Mouse (Mus musculus) neural tube, embryonic 13.5 days (tissue): ENCODE results near the gene Rnf185. TPM values are rescaled to one million over a fixed set of nuclear protein-coding genes. Genes with fewer than 3 reads are reported as not detected.
A peak's percentile ranks its signal among the peaks of the same experiment; 100 is the strongest.

Source experiments
- ATAC-seq: fragments of 200-750 bp; cut with Nextera tagmentation; 2 replicates; pipeline ENCODE4 v1.8.0; 2017; ENCODE audit warnings: low read depth, mild to moderate bottlenecking, moderate TSS enrichment, moderate library complexity
- H3K27ac ChIP-seq: fragments of 300-500 bp; sonication (generic); replicated peaks from 2 replicates; pipeline ENCODE4 v1.5.1; 2015; ENCODE audit warnings: moderate library complexity, mild to moderate bottlenecking, inconsistent platforms
- H3K27me3 ChIP-seq: fragments of 300-500 bp; sonication (generic); 2 replicates; pipeline ENCODE4 v1.6.1; 2015; ENCODE audit warnings: mild to moderate bottlenecking, inconsistent platforms
- H3K36me3 ChIP-seq: fragments of 300-500 bp; sonication (generic); 2 replicates; pipeline ENCODE4 v1.6.1; 2015; ENCODE audit warnings: mild to moderate bottlenecking, inconsistent platforms
- H3K4me1 ChIP-seq: fragments of 300-500 bp; sonication (generic); replicated peaks from 2 replicates; pipeline ENCODE4 v1.6.1; 2015; ENCODE audit warnings: inconsistent platforms
- H3K4me2 ChIP-seq: fragments of 300-500 bp; sonication (generic); 2 replicates; pipeline ENCODE4 v1.6.1; 2015; ENCODE audit warnings: inconsistent platforms, mild to moderate bottlenecking, moderate library complexity
- H3K4me3 ChIP-seq: fragments of 300-500 bp; sonication (generic); 2 replicates; pipeline ENCODE4 v1.5.1; 2015; ENCODE audit warnings: mild to moderate bottlenecking, inconsistent platforms
- H3K9ac ChIP-seq: fragments of 300-500 bp; sonication (generic); 2 replicates; pipeline ENCODE4 v1.6.1; 2015; ENCODE audit warnings: moderate library complexity, mild to moderate bottlenecking, inconsistent platforms
- H3K9me3 ChIP-seq: fragments of 300-500 bp; sonication (generic); 2 replicates; pipeline ENCODE4 v1.6.1; 2016; ENCODE audit warnings: inconsistent platforms
- WGBS: fragments of 180-500 bp; shearing (Covaris S2); methylation state at CpG from one replicate; pipeline ENCODE4 v1.1.7; 2015; 5-methylcytosine and 5-hydroxymethylcytosine counted together
- polyA plus RNA-seq: library from polyadenylated mRNA; unstranded; fragments of >200 nt; fragmentation: Nextera tagmentation; extraction: Ambion mirVana; gene quantifications from 2 replicates; pipeline ENCODE4 v1.2.1, GENCODE M21; 2015

The Rnf185 gene
- polyA plus RNA-seq, 1 experiment from 2014 or later = 41.8 TPM

- H3K36me3 ChIP-seq = no peaks in the 10 kb centered on the region
- peak overlapping the region; percentile 90 for H3K9ac ChIP-seq
- no peaks in the 10 kb centered on the region for H3K27me3 ChIP-seq
- WGBS = 74% methylated on average over 2 of the region's 2 CpGs
- peak overlapping the region; percentile 73 for H3K4me3 ChIP-seq
- H3K4me1 ChIP-seq = peaks cover 76% of the 10 kb centered on the region
- H3K27ac ChIP-seq = peak overlapping the region; percentile 96; the same call in 1 of the 2 replicates
- ATAC-seq = no peak
- no peaks in the 10 kb centered on the region for H3K9me3 ChIP-seq
- peak overlapping the region; percentile 79 for H3K4me2 ChIP-seq
These were observed 82.0 kb downstream of the Rnf185 start for GRCm38 (mm10) chr11:3370162-3370561.

- Histone ChIP-seq H3K9ac (peak overlapping the region; percentile 90), H3K9me3 (no peaks in the 10 kb centered on the region), H3K4me1 (peaks cover 70% of the 10 kb centered on the region), H3K4me2 (peak overlapping the region; percentile 79), H3K27ac (no peak overlapping the region; the same call in 1 of the 2 replicates), H3K4me3 (peak overlapping the region; percentile 73), H3K36me3 (no peaks in the 10 kb centered on the region), H3K27me3 (no peaks in the 10 kb centered on the region)
- 77% methylated on average over 5 of the region's 5 CpGs for WGBS
- ATAC-seq = no peak
These were observed 82.7 kb downstream of the Rnf185 start for GRCm38 (mm10) chr11:3369449-3369848.

GRCm38 (mm10) chr11:3368983-3369382 lies 83.2 kb downstream of the Rnf185 start:
- no peak overlapping the region for H3K27ac ChIP-seq
- no peaks in the 10 kb centered on the region for H3K9me3 ChIP-seq

GRCm38 (mm10) chr11:3366411-3366810 lies 85.8 kb downstream of the Rnf185 start:
- Histone ChIP-seq H3K27me3 (no peaks in the 10 kb centered on the region), H3K9ac (no peak overlapping the region), H3K4me2 (no peak overlapping the region), H3K9me3 (0 out of 2 replicates have a peak, but pooled peaks cover 3% of the 10 kb centered on the region), H3K4me3 (no peak overlapping the region), H3K4me1 (peaks cover 48% of the 10 kb centered on the region), H3K36me3 (0 out of 2 replicates have a peak, but pooled peaks cover 11% of the 10 kb centered on the region), H3K27ac (no peak overlapping the region)
- 89% methylated on average over 7 of the region's 7 CpGs for WGBS
- ATAC-seq = no peak

More at GRCm38 (mm10) chr11:3368983-3369382, 83.2 kb downstream of the Rnf185 start:
- peak overlapping the region; percentile 73 for H3K4me3 ChIP-seq
- 56% methylated on average over 7 of the region's 7 CpGs for WGBS
- peak overlapping the region; percentile 90 for H3K9ac ChIP-seq
- no peaks in the 10 kb centered on the region for H3K36me3 ChIP-seq
- H3K4me1 ChIP-seq = peaks cover 66% of the 10 kb centered on the region
- H3K4me2 ChIP-seq = peak overlapping the region; percentile 79
- no peak for ATAC-seq
- no peaks in the 10 kb centered on the region for H3K27me3 ChIP-seq

Other genes starting within 250 kb of the Rnf185 start
- gene Eif4enif1, start 250.0 kb downstream of the Rnf185 start, polyA plus RNA-seq = 52.4 and 53.0 TPM in 2 replicates
- gene Drg1, start 185.9 kb downstream of the Rnf185 start, polyA plus RNA-seq = 231 and 270 TPM in 2 replicates
- 62.2 and 69.6 TPM in 2 replicates for gene Patz1, start 163.5 kb downstream of the Rnf185 start, polyA plus RNA-seq
- 26.5 and 29.7 TPM in 2 replicates for gene Pik3ip1, start 122.0 kb downstream of the Rnf185 start, polyA plus RNA-seq
- 128 and 143 TPM in 2 replicates for gene Limk2, start 43.2 kb downstream of the Rnf185 start, polyA plus RNA-seq
- 0.58 and 0.61 TPM in 2 replicates for gene Pla2g3, start 35.9 kb upstream of the Rnf185 start, polyA plus RNA-seq
- gene Inpp5j, start 52.5 kb upstream of the Rnf185 start, polyA plus RNA-seq = 3.9 and 4.3 TPM in 2 replicates
- gene Selenom, start 62.3 kb upstream of the Rnf185 start, polyA plus RNA-seq = 75.0 and 83.6 TPM in 2 replicates
- gene Smtn, start 88.2 kb upstream of the Rnf185 start, polyA plus RNA-seq = 20.9 and 23.0 TPM in 2 replicates
- gene Morc2a, start 196.8 kb upstream of the Rnf185 start, polyA plus RNA-seq = 34.8 and 39.8 TPM in 2 replicates